Mouse (Mus musculus): ENCODE measurements around the gene Cacna1e. TPM values are rescaled to one million over a fixed set of nuclear protein-coding genes. Genes with fewer than 3 reads are reported as not detected.

Gene Cacna1e
- polyA plus RNA-seq (2014; fragmentation: Illumina TruSeq; extraction: RNeasy Lipid Tissue Mini Kit (QIAGEN cat#74804); ENCODE audit: low read depth, low replicate concordance) = 0.12 TPM

DNA sequence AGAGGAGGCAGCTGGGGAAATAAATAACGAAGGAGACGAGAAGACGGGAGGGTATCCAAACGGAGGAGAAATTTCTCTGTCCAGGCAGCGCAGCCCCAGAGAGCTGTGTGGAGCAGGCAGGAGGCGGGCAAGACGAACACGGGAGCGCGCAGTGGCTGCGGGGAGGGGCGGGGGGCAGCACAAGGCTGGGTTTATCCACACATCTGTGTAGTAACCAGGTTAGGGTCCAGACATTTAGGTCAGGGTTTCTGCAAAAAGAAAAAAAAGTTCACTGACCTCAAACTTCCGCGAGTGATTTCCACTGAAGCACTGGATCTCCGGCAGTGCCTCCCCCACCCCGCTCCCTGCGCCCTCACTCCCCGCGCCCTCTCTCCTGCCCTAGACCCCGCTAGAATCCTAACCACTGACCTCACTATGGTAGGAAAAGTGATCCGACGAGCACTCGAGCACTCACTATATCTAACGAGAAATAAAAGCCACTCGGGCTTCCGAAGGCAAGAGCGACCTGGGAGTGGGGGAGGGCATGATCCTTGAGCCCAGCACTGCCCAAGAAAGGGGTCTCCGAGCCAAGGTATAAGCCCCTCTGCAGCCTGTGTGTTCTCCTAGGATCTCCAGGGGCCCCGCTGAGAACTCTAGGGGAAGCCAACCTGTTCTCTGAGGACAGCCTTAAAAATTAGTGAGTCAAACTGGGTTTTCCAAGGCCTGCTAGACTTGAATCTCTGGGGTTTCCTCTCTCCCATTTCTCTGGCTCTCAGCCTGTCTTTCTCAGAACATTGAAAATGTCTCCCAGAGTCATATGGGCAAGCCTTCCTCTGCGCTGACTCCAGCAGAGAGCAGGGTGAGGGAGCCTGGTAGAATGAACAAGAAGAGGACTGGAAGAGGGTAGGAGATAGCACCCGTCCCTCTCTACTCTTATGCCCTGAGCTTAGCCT is at the start of gene Cacna1e:
TSS of gene Cacna1e (minus strand) at position 227 of the 932 bp plus-strand sequence.

Other genes starting within 250 kb of the Cacna1e start
- 10.5 TPM for gene Ier5, start 215.1 kb upstream of the Cacna1e start, polyA plus RNA-seq (2014; fragmentation: Illumina TruSeq; extraction: RNeasy Lipid Tissue Mini Kit (QIAGEN cat#74804); ENCODE audit: low read depth, low replicate concordance)

All from kidney, adult 10 weeks (tissue).